Mouse (Mus musculus): ENCODE results near the gene Prss48.
"Not testable (repeated sequence)": the region's sequence is repeated elsewhere in the genome, so short reads cannot be mapped to it uniquely, and the experiment has no call there.

Gene Prss48

DNA sequence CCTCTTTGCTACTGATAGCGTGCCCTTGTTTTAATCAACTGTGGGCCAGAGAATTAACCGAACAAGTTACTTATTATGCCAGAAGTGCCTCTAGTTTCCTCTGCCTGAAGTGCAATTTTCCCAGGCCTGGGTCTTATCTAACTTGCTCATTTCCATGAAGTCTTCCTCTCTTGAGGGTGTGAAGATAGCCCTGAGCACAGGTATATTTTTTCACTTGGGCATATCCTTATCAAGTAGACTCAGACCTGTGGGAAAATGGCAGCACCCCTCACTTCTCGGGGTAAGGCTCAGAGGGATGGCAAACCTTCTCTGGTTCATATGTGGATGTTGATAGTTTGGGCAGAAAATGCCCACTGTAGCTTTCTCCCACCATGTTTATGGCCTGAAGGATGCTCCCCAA lies 1.0 kb downstream of the Prss48 start:
- no peak for DNase-seq

- no peak for DNase-seq
Measured at GRCm38 (mm10) chr3:85994645-85995044, 7.6 kb downstream of the Prss48 start.

GRCm38 (mm10) chr3:85993744-85994143 lies 8.5 kb downstream of the Prss48 start:
- no peak for DNase-seq

- DNase-seq = no peak
Measured at GRCm38 (mm10) chr3:85991802-85992156, 10.5 kb downstream of the Prss48 start.

DNA sequence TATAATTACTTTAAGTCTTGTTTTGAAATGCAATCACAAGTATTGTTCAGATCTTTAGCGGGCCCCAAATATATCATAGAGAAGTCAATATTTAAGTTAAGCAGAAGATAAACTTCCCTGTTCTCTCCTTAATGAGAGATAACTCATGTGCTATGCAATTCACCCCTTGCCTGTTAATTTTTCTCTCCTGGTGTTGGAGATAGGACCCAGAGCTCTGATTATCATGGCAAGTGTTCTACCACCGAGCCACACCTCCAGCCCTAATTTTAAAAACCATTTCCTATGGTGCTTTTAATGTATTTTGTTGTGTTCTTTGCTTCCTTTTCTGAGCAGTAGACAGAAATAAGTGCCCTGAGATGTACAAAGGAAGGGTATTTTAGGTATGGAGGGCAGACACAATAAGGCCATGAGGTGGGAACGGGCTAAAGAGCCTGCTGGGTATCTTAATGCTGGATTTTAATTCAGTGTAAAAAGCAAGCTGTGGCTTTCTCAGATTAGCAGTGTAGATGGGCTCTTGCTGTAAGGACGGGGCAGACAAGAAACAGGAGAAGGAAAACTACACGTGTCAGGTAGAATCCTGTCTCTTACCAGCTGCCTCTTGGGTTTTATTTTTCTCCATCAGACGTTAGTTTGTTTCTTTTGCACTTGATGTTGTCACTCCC lies 11.0 kb downstream of the Prss48 start:
- DNase-seq = no peak

DNA sequence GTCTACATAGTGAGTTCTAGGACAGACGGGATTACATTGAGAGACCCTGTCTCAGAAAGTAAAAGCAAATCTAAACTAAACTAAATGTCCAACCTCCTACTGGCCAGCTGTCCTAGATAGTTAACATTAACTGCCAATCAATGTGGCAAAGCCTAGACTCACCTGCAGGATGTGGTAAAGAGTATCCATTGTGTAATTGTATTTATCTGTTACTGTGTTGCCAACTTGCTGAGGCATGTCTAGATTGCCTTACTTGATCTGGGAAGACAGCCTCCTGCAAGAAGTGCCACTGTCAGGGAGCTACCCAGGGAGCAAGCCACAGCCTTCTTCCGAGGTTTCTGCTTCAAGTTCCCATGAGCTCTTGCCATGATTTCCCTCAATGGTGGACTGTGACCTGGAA lies 15.1 kb downstream of the Prss48 start:
- DNase-seq = no peak

DNA sequence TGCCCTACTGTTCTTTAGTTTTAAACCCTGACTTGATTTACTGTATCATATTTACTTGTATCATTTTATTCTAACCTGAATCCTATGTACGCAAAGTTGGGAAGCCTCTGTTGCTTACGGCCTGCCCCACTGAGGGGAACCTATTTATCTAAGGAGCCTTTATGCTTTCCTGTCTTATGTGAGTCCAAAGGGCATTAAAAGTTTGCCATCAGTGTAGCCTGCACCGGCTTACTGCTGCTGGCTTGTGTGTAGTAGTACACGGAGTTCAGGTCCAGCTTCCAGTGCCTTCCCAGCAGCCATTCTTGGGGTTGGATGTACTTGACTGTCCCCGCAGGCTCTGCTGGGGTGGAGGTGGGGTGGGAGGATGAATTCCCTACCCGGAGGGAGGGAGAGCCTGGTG lies 17.8 kb downstream of the Prss48 start:
- DNase-seq = no peak

DNA sequence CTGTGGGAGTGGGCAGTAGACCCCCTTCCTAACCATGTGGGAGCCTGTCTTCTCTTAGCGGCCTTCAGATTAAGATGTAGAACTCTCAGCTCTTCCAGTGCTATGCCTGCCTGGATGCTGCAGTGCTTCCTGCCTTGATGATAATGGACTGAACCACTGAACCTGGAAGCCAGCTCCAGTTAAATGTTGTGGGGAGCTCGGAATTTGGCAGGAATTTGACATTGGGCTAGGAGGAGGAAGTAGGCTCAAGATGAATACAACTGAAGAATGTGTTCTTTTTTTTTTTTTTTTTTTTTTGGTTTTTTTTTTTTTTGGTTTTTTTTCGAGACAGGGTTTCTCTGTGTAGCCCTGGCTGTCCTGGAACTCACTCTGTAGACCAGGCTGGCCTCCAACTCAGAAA lies 20.5 kb downstream of the Prss48 start:
- DNase-seq = not testable (repeated sequence)

DNA sequence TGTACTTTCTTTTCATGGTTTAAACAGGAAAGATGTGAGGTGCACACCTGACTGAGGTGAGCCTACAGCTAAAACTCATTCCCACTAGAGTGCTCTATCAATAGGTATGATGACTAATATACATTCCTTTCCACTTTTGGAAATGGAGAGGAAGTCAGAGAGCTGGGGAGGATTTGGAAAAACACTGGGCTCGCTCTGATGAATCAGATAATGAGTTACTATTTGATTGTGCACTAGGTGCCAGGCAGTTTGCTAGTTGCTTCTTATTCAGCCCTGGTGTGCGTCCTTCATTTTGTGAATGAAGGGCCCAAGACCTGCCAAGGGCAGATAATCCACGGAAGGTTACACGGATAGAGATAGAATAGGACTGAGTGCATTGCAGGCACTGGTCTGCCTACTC lies 22.3 kb downstream of the Prss48 start:
- DNase-seq = no peak

- DNase-seq = no peak
Measured at GRCm38 (mm10) chr3:85974451-85974850, 27.8 kb downstream of the Prss48 start.

DNA sequence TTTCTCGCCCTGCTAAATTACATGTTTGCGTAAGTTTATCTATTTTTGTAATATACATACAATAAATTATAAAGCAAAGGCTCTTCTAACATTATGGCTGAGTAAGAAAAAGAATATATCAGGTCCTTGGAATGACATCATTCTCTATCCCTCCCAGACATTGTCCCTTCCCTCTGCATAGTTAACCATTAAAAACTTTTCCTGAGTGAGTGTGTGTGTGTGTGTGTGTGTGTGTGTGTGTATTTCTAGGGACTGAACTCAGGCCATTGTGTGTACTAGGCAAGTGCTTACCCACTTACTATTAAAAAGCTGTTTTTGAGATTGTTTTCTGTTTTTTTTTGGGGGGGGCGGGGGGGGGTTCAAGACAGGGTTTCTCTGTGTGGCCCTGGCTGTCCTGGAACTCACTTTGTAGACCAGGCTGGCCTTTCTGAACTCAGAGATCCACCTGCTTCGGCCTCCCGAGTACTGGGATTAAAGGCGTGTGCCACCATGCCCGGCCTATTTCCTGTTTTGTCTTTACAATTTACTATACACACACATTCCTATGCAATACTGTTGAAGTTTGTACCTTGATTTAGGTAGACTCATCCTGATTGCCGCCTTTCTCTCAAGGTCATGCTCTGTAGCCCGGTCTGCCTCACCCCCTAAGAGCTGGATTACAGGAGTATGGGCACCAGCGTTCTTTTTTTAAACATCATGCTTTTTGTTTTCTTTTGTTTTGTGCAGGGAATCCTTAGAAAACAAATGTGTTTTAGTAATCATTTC lies 28.7 kb downstream of the Prss48 start:
- no peak for DNase-seq

DNA sequence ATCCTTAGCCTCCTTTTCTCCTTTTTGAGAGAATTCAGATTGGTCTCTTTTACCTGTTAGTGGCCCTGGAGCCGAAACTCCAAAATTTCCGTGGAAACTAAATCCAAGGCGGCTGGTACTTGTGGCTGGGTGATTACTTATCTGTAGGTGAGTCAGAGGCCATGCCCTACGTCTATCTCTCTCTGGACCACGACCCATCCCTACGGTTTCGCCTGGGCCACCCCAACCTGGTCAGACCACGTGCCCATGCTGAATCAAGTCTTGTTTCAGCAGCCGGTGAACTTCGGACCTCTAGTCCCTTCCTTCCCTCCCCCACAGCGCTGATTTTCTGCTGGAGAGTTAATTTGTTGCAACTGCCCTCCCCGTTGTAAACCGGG lies 30.7 kb downstream of the Prss48 start:
- no peak for DNase-seq

- DNase-seq = peak; percentile 14
Measured at GRCm38 (mm10) chr3:85970742-85971598, 31.3 kb downstream of the Prss48 start, which contains the start of gene Sh3d19. Sh3d19 (plus strand) TSS chr3:85971109.

DNA sequence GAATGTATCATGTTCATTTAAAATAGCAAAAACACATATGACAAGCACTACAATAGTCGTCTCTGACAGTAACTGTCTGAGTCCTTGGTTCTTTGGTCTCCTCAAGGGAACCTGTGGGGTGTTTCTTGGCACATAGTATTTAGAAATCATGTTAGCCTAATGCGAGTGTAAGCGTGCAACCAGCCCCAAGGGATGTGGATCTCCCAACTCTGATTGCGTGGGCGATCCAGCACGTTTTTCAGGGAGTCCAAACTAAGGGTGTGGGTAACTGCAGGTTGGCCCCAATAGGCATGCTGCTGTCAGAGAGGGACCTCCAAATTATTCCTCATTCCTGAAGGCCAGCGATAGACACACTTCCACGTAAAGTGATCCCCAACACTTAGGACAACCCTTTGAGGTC lies 33.3 kb downstream of the Prss48 start:
- no peak for DNase-seq

GRCm38 (mm10) chr3:85965479-85965878 lies 36.8 kb downstream of the Prss48 start:
- DNase-seq = no peak

GRCm38 (mm10) chr3:85961134-85961533 lies 41.2 kb downstream of the Prss48 start:
- no peak for DNase-seq

GRCm38 (mm10) chr3:85959669-85960068 lies 42.6 kb downstream of the Prss48 start:
- DNase-seq = no peak

GRCm38 (mm10) chr3:85955704-85956103 lies 46.6 kb downstream of the Prss48 start:
- DNase-seq = no peak

- DNase-seq = no peak
Measured at GRCm38 (mm10) chr3:85955269-85955668, 47.0 kb downstream of the Prss48 start.

DNA sequence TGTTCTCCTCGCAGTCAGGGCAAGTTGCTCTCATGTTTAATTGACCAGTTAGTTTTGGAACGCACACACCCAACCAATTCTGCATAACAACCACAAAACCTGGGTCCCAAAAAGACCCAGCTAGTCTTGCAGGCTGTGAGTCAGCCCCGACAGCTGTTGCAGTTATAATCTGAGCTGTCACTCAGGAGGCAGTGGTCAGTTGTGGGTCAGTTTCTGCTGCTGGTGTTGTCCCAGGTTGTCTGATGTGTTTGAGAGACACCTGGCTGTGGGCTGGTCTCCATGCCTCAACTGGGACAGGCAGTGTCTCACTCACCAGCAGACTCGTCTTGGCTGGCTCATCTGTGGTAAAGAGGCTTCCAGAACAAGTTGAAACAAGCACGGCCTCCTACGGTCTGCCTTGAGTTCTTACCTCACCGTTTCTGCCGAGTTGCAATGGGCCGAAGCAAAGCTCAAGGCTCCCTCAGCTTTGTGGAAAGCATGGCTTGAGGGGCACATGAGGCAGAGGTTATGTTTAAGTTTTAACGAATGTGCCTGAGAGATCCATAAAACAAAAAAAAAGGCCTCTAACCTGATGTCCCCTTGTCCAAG lies 49.5 kb downstream of the Prss48 start:
- no peak for DNase-seq

DNA sequence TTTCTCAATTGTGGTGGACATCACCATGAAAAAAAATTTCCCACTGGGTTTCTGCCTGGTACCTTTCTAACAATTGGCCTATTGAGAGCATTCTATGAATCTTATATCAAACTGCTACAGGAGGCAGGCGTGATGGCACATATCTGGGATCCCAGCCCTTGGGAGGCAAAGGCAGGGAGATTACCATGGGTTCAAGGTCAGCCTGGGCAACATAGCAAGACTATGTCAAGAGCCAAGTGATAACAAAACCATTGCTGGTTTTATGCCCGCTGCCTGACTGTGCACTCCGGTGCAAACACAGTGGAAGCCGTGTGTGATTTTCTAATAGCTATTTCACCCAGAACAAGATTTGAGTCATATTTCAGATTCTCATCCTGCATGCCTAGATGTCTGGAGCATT lies 51.4 kb downstream of the Prss48 start:
- no peak for DNase-seq

Measured in spleen, adult 18-20 months (tissue).